Mouse (Mus musculus) megakaryocyte, adult 5-6 weeks (primary cell): Measurements from ENCODE around the gene Alyref. TPM values are rescaled to one million over a fixed set of nuclear protein-coding genes. Genes with fewer than 3 reads are reported as not detected.

Experiments used
- ATAC-seq: 2 replicates; pipeline ENCODE4 v1.8.0; 2016; ENCODE audit warnings: mild to moderate bottlenecking, inconsistent platforms; ENCODE audit not compliant: poor library complexity, severe bottlenecking
- total RNA-seq, 2 experiments: library from RNA; stranded (forward) in 1 of 2; stranded (reverse) in 1 of 2; fragments of 153-499, 151-499 nt in 1 of 2; fragments of 221-1000, 200-1000 nt in 1 of 2; gene quantifications; 2 replicates each; pipeline versions ENCODE4 v1.2.3 to v1.2.4; 2015 to 2017

Gene Alyref
- total RNA-seq, 2 experiments from 2014 or later, result 149 to 196 TPM

GRCm38 (mm10) chr11:120626785-120627467 lies 28.8 kb upstream of the Alyref start:
- no peak for ATAC-seq

GRCm38 (mm10) chr11:120625152-120625775 lies 27.1 kb upstream of the Alyref start, which contains the start of gene Sirt7:
Sirt7 (minus strand) TSS chr11:120625240.
- no peak for ATAC-seq

GRCm38 (mm10) chr11:120624680-120625111 lies 26.5 kb upstream of the Alyref start:
- peak; percentile 43 for ATAC-seq

- ATAC-seq, result peak; percentile 39
Measured at GRCm38 (mm10) chr11:120623961-120624679, 26.0 kb upstream of the Alyref start.

GRCm38 (mm10) chr11:120622805-120623204 lies 24.6 kb upstream of the Alyref start:
- no peak for ATAC-seq

GRCm38 (mm10) chr11:120620195-120620594 lies 22.0 kb upstream of the Alyref start:
- no peak for ATAC-seq

GRCm38 (mm10) chr11:120618619-120619535 lies 20.7 kb upstream of the Alyref start:
- ATAC-seq, result no peak

- ATAC-seq, result peak; percentile 98
Measured at GRCm38 (mm10) chr11:120617519-120618112, 19.5 kb upstream of the Alyref start, which contains the start of gene Pcyt2. Pcyt2 (minus strand) TSS chr11:120617936.

GRCm38 (mm10) chr11:120616617-120617294 lies 18.6 kb upstream of the Alyref start:
- no peak for ATAC-seq

GRCm38 (mm10) chr11:120615606-120616203 lies 17.5 kb upstream of the Alyref start:
- no peak for ATAC-seq

- no peak for ATAC-seq
Measured at GRCm38 (mm10) chr11:120615167-120615566, 17.0 kb upstream of the Alyref start.

GRCm38 (mm10) chr11:120613976-120614375 lies 15.8 kb upstream of the Alyref start:
- ATAC-seq, result no peak

- ATAC-seq, result no peak
Measured at GRCm38 (mm10) chr11:120613481-120613972, 15.4 kb upstream of the Alyref start.

GRCm38 (mm10) chr11:120612763-120613162 lies 14.6 kb upstream of the Alyref start:
- ATAC-seq, result peak; percentile 89

GRCm38 (mm10) chr11:120610477-120611046 lies 12.4 kb upstream of the Alyref start:
- no peak for ATAC-seq

- no peak for ATAC-seq
Measured at GRCm38 (mm10) chr11:120609250-120609649, 11.1 kb upstream of the Alyref start.

- no peak for ATAC-seq
Measured at GRCm38 (mm10) chr11:120608241-120609034, 10.3 kb upstream of the Alyref start, which contains the start of gene Npb. Npb (plus strand) TSS chr11:120608477.

- ATAC-seq, result no peak
Measured at GRCm38 (mm10) chr11:120606764-120607163, 8.6 kb upstream of the Alyref start.
